Mouse (Mus musculus) forebrain, postnatal 0 days (tissue): ENCODE measurements around the gene Rapgef5. TPM values are rescaled to one million over a fixed set of nuclear protein-coding genes. Genes with fewer than 3 reads are reported as not detected.

Source experiments
- ATAC-seq: fragments of 200-750 bp; cut with Nextera tagmentation; 2 replicates; pipeline ENCODE4 v1.8.0; 2017; ENCODE audit warnings: mild to moderate bottlenecking, moderate library complexity
- DNase-seq: peaks from one replicate; pipeline ENCODE4 v3.0.0-alpha.2; 2015
- H3K27ac ChIP-seq: fragments of 300-500 bp; sonication (generic); 2 replicates; pipeline ENCODE4 v1.5.1; 2014; ENCODE audit warnings: low read depth, mild to moderate bottlenecking, antibody characterized with exemption, low read length, moderate library complexity, mixed read lengths
- H3K27me3 ChIP-seq: fragments of 300-500 bp; sonication (generic); 2 replicates; pipeline ENCODE4 v1.6.1; 2014; ENCODE audit warnings: mild to moderate bottlenecking, low read length, mixed read lengths; ENCODE audit not compliant: insufficient read depth
- H3K36me3 ChIP-seq: fragments of 300-500 bp; sonication (generic); 2 replicates; pipeline ENCODE4 v1.6.1; 2014; ENCODE audit warnings: mild to moderate bottlenecking, moderate library complexity; ENCODE audit not compliant: insufficient read depth
- H3K4me1 ChIP-seq: fragments of 300-500 bp; sonication (generic); 2 replicates; pipeline ENCODE4 v1.6.1; 2014; ENCODE audit warnings: antibody characterized with exemption; ENCODE audit not compliant: insufficient read depth
- H3K4me2 ChIP-seq: fragments of 300-500 bp; sonication (generic); 2 replicates; pipeline ENCODE4 v1.6.1; 2014; ENCODE audit warnings: low read depth, mild to moderate bottlenecking, moderate library complexity
- H3K4me3 ChIP-seq: fragments of 300-500 bp; sonication (generic); 2 replicates; pipeline ENCODE4 v1.5.1; 2014; ENCODE audit warnings: low read depth, low read length, mixed read lengths
- H3K9ac ChIP-seq: fragments of 300-500 bp; sonication (generic); 2 replicates; pipeline ENCODE4 v1.6.1; 2014; ENCODE audit warnings: mild to moderate bottlenecking
- H3K9me3 ChIP-seq: fragments of 300-500 bp; sonication (generic); 2 replicates; pipeline ENCODE4 v1.6.1; 2016; ENCODE audit warnings: low read length
- CTCF ChIP-seq: sonication (generic); IDR thresholded peaks from 2 replicates; pipeline ENCODE4 v1.5.1; 2016; ENCODE audit warnings: antibody characterized with exemption, control low read depth, low read depth
- WGBS: fragments of 180-500 bp; shearing (Covaris S2); extraction: QIAGEN DNeasy Blood & Tissue Kit; methylation state at CpG from one replicate; pipeline ENCODE4 v1.1.7; 2014; 5-methylcytosine and 5-hydroxymethylcytosine counted together
- polyA plus RNA-seq: library from polyadenylated mRNA; unstranded; fragments of >200 nt; fragmentation: Nextera tagmentation; extraction: Ambion mirVana; gene quantifications from 2 replicates; pipeline ENCODE4 v1.2.1, GENCODE M21; 2015
- total RNA-seq: library from RNA; depleted of rRNA; stranded (reverse); fragments of >200 nt; gene quantifications from 2 replicates; pipeline ENCODE4 v1.2.3, GENCODE M21; 2014; rRNA removed

The Rapgef5 gene
- total RNA-seq (60.9 and 82.5 TPM in 2 replicates), polyA plus RNA-seq (24.5 and 30.5 TPM in 2 replicates)

GRCm38 (mm10) chr12:117516179-117516578 lies at the start of gene Rapgef5:
Rapgef5 (plus strand) TSS chr12:117516479.
- Histone ChIP-seq H3K9me3 (no peaks in the 10 kb centered on the region), H3K27ac (no peak within 1 kb of the TSS), H3K4me3 (no peak within 1 kb of the TSS), H3K4me2 (no peak within 1 kb of the TSS), H3K4me1 (no peaks in the 10 kb centered on the region), H3K36me3 (no peaks in the 10 kb centered on the region), H3K27me3 (no peaks in the 10 kb centered on the region), H3K9ac (no peak within 1 kb of the TSS)
- 96% methylated on average over 2 of the region's 2 CpGs for WGBS
- DNase-seq (no peak), ATAC-seq (no peak)
- no peak for TF ChIP-seq CTCF

- H3K4me1 ChIP-seq = no peaks in the 10 kb centered on the region
- H3K27me3 ChIP-seq = no peaks in the 10 kb centered on the region
- no peak overlapping the region for H3K9ac ChIP-seq
- no peak overlapping the region for H3K4me3 ChIP-seq
- WGBS = 31% methylated on average over 5 of the region's 5 CpGs
- ATAC-seq (peak; percentile 71), DNase-seq (peak; percentile 36)
- no peak overlapping the region for H3K27ac ChIP-seq
- no peak for TF ChIP-seq CTCF
- no peaks in the 10 kb centered on the region for H3K36me3 ChIP-seq
- no peak overlapping the region for H3K4me2 ChIP-seq
- H3K9me3 ChIP-seq = no peaks in the 10 kb centered on the region
These were observed 48.0 kb upstream of the Rapgef5 start for GRCm38 (mm10) chr12:117468329-117468728.

- Histone ChIP-seq H3K4me2 (no peak overlapping the region), H3K9ac (no peak overlapping the region), H3K4me3 (no peak overlapping the region), H3K27ac (no peak overlapping the region), H3K27me3 (no peaks in the 10 kb centered on the region), H3K4me1 (no peaks in the 10 kb centered on the region), H3K9me3 (no peaks in the 10 kb centered on the region), H3K36me3 (no peaks in the 10 kb centered on the region)
- DNase-seq (no peak), ATAC-seq (no peak)
- 61% methylated on average over 3 of the region's 3 CpGs for WGBS
- no peak for TF ChIP-seq CTCF
These were observed 37.3 kb upstream of the Rapgef5 start for GRCm38 (mm10) chr12:117479014-117479413.

GRCm38 (mm10) chr12:117479680-117480079 lies 36.6 kb upstream of the Rapgef5 start:
- Histone ChIP-seq H3K9ac (no peak overlapping the region), H3K36me3 (no peaks in the 10 kb centered on the region), H3K4me2 (no peak overlapping the region), H3K27me3 (no peaks in the 10 kb centered on the region), H3K27ac (no peak overlapping the region), H3K9me3 (no peaks in the 10 kb centered on the region), H3K4me1 (no peaks in the 10 kb centered on the region), H3K4me3 (no peak overlapping the region)
- 79% methylated on average over 7 of the region's 7 CpGs for WGBS
- TF ChIP-seq CTCF = no peak
- DNase-seq (no peak), ATAC-seq (no peak)

- Histone ChIP-seq H3K27ac (no peak overlapping the region), H3K9me3 (no peaks in the 10 kb centered on the region), H3K4me2 (no peak overlapping the region), H3K27me3 (no peaks in the 10 kb centered on the region), H3K4me1 (no peaks in the 10 kb centered on the region), H3K9ac (no peak overlapping the region), H3K4me3 (no peak overlapping the region), H3K36me3 (no peaks in the 10 kb centered on the region)
- WGBS = 91% methylated on average over 3 of the region's 3 CpGs
- no peak for TF ChIP-seq CTCF
- no peak for DNase-seq
- ATAC-seq = no peak
These were observed 35.3 kb upstream of the Rapgef5 start for GRCm38 (mm10) chr12:117480958-117481357.

- no peak for TF ChIP-seq CTCF
- Histone ChIP-seq H3K27me3 (no peaks in the 10 kb centered on the region), H3K36me3 (no peaks in the 10 kb centered on the region), H3K4me3 (no peak overlapping the region), H3K9me3 (no peaks in the 10 kb centered on the region), H3K27ac (peak overlapping the region; percentile 9; the same call in 1 of the 2 replicates), H3K4me2 (no peak overlapping the region), H3K4me1 (no peaks in the 10 kb centered on the region), H3K9ac (no peak overlapping the region)
- DNase-seq (peak; percentile 20), ATAC-seq (peak; percentile 43; the same call in 1 of the 2 replicates)
- WGBS = 25% methylated on average over 3 of the region's 3 CpGs
These were observed 33.6 kb upstream of the Rapgef5 start for GRCm38 (mm10) chr12:117482665-117483064.

- peak; percentile 60 for ATAC-seq
- no peak overlapping the region for H3K4me2 ChIP-seq
- H3K9ac ChIP-seq = no peak overlapping the region
- peak; percentile 34 for DNase-seq
- no peak overlapping the region for H3K4me3 ChIP-seq
- no peaks in the 10 kb centered on the region for H3K27me3 ChIP-seq
- TF ChIP-seq CTCF = no peak
- 40% methylated on average over 4 of the region's 4 CpGs for WGBS
- H3K36me3 ChIP-seq = no peaks in the 10 kb centered on the region
- no peaks in the 10 kb centered on the region for H3K9me3 ChIP-seq
- no peaks in the 10 kb centered on the region for H3K4me1 ChIP-seq
- no peak overlapping the region; the same call in 1 of the 2 replicates for H3K27ac ChIP-seq
These were observed 29.9 kb upstream of the Rapgef5 start for GRCm38 (mm10) chr12:117486118-117487057.
